10 mouse cellular contexts compared by ENCODE assay signal in genomic region chr4:141257440-141257839, GRCm38 (mm10). TPM values are rescaled to one million over a fixed set of nuclear protein-coding genes. Genes with fewer than 3 reads are reported as not detected.
A peak's percentile ranks its signal among the peaks of the same experiment; 100 is the strongest.
DNase-seq lines count a peak whose midpoint lies in the region; ATAC-seq and TF ChIP-seq lines count a peak whose summit lies in the region.
"Had no signal": no experiment of that assay in that cellular context is flagged by ENCODE, and none has a peak within 500 bp of the region (broad histone marks: within the 10 kb centered on the region; RNA-seq: fewer than 3 reads in every experiment).

No protein-coding gene starts in this region.

- H3K4me1 ChIP-seq in ES-Bruce4 (ENCODE audit: control insufficient read depth, insufficient read depth, low read length) = no peaks in the 10 kb centered on the region
- no peaks in the 10 kb centered on the region for H3K4me1 ChIP-seq in liver, embryonic 14.5 days (replicated peaks; ENCODE audit: control insufficient read depth in 2 of 2, insufficient read depth in 2 of 2, low read length in 1 of 2)

- no peaks in the 10 kb centered on the region for H3K27me3 ChIP-seq in ES-Bruce4 (ENCODE audit: control insufficient read depth, insufficient read depth, low read length, poor library complexity, severe bottlenecking)
- no peaks in the 10 kb centered on the region for H3K27me3 ChIP-seq in liver, embryonic 14.5 days (ENCODE audit: control insufficient read depth, insufficient read depth, low read length)
- H3K27me3 ChIP-seq: embryonic facial prominence, embryonic 12.5 days; lung, embryonic 15.5 days had no signal

- 53% methylated on average over 5 of the region's 5 CpGs for WGBS in liver, embryonic 14.5 days (ENCODE audit: insufficient replicate concordance)

- no peak for DNase-seq in left cerebral cortex, adult 2 months (ENCODE audit: extremely low spot score in 1 of 2, low spot score in 2 of 2)
- DNase-seq in left cerebral cortex, adult 9 months (ENCODE audit: low spot score in 2 of 2) = no peak
- peak; percentile 62 for DNase-seq in A20 (ENCODE audit: low read depth, low spot score)
- DNase-seq in liver, embryonic 14.5 days (ENCODE audit: low read depth in 3 of 3, low spot score in 3 of 3) = no peak
- no peak for DNase-seq in gastrocnemius, postnatal 4 days (ENCODE audit: low spot score in 2 of 2)
- DNase-seq: kidney, adult 8-10 months had no signal

- H3K36me3 ChIP-seq in ES-Bruce4 (ENCODE audit: control insufficient read depth, insufficient read depth, low read length, poor library complexity, severe bottlenecking) = no peaks in the 10 kb centered on the region
- no peaks in the 10 kb centered on the region for H3K36me3 ChIP-seq in liver, embryonic 14.5 days (replicated peaks; ENCODE audit: control insufficient read depth, insufficient read depth, low read depth)

- no peak for TF ChIP-seq POLR2A in ES-Bruce4 (IDR thresholded peaks at IDR 0.05; ENCODE audit: insufficient read depth, low read length)

- no peak for TF ChIP-seq EP300 in ES-Bruce4 (IDR thresholded peaks at IDR 0.05; ENCODE audit: insufficient read depth, low read depth, low read length)
- no peak for TF ChIP-seq EP300 in liver, embryonic 14.5 days (IDR thresholded peaks at IDR 0.05; ENCODE audit: low read depth)

- TF ChIP-seq CTCF in left cerebral cortex, adult 2 months (IDR thresholded peaks at IDR 0.05) = peak; percentile 48
- peak; percentile 63 for TF ChIP-seq CTCF in ES-Bruce4 (IDR thresholded peaks at IDR 0.05; ENCODE audit: low read depth, low read length)
- TF ChIP-seq CTCF in liver, embryonic 14.5 days (IDR thresholded peaks at IDR 0.05; ENCODE audit: low read depth) = peak; percentile 85

- no peaks in the 10 kb centered on the region for H3K9me3 ChIP-seq in ES-Bruce4 (replicated peaks; ENCODE audit: control insufficient read depth, insufficient read depth, low read length, poor library complexity, severe bottlenecking)
- no peaks in the 10 kb centered on the region for H3K9me3 ChIP-seq in liver, embryonic 14.5 days (ENCODE audit: control insufficient read depth, low read length)
- H3K9me3 ChIP-seq: embryonic facial prominence, embryonic 12.5 days; lung, embryonic 15.5 days had no signal

- intact Hi-C loops in left cerebral cortex, adult 2 months (cut with DNase I) = no loop called here

- H3K9ac ChIP-seq in ES-Bruce4 (ENCODE audit: low read depth, poor library complexity, severe bottlenecking) = no peak overlapping the region
- no peak overlapping the region for H3K9ac ChIP-seq in liver, embryonic 14.5 days (replicated peaks)
- H3K9ac ChIP-seq: embryonic facial prominence, embryonic 12.5 days; lung, embryonic 15.5 days had no signal

- ATAC-seq in liver, embryonic 14.5 days (ENCODE audit: insufficient read depth) = no peak
- ATAC-seq in monocyte, adult 5-6 weeks (replicated peaks; ENCODE audit: insufficient number of reproducible peaks, low FRiP score, low TSS enrichment, poor library complexity, severe bottlenecking) = no peak

- no peak overlapping the region for H3K4me3 ChIP-seq in left cerebral cortex, adult 2 months
- no peak overlapping the region for H3K4me3 ChIP-seq in ES-Bruce4 (ENCODE audit: low read depth, low read length)
- no peak overlapping the region for H3K4me3 ChIP-seq in liver, embryonic 14.5 days (ENCODE audit: insufficient read depth in 1 of 2, low read depth in 2 of 2, low read length in 2 of 2)
- H3K4me3 ChIP-seq: embryonic facial prominence, embryonic 12.5 days; lung, embryonic 15.5 days had no signal

- H3K4me2 ChIP-seq in liver, embryonic 14.5 days (ENCODE audit: low read depth) = no peak overlapping the region
- H3K4me2 ChIP-seq: embryonic facial prominence, embryonic 12.5 days; lung, embryonic 15.5 days had no signal

- no peak overlapping the region for H3K27ac ChIP-seq in left cerebral cortex, adult 2 months
- no peak overlapping the region for H3K27ac ChIP-seq in ES-Bruce4 (ENCODE audit: insufficient read depth, low read length)
- no peak overlapping the region for H3K27ac ChIP-seq in liver, embryonic 14.5 days
- H3K27ac ChIP-seq: embryonic facial prominence, embryonic 12.5 days; lung, embryonic 15.5 days had no signal

RNA-seq across cellular contexts. Expression of gene Arhgef19, which starts 18.1 kb away (rescaled TPM):
- 10 to 100 TPM; 17.1 to 18.2 TPM for total RNA-seq in left cerebral cortex, adult 2 months (2021)
- 7.5 and 8.3 TPM in 2 replicates for polyA plus RNA-seq in ES-Bruce4 (2011; ENCODE audit: insufficient read depth, insufficient read length, low read depth, missing spikeins)
- 0.88 and 0.92 TPM in 2 replicates for polyA plus RNA-seq in liver, embryonic 14.5 days (2012; rRNA removed)
- polyA plus RNA-seq in liver, embryonic 14.5 days (2014; fragmentation: Nextera tagmentation; extraction: Ambion mirVana) = 0.57 and 0.72 TPM in 2 replicates
- total RNA-seq in monocyte, adult 5-6 weeks (2017) = not detected in 3 replicates
- 1 to 10 TPM; 3.0 to 4.7 TPM for total RNA-seq in gastrocnemius, postnatal 4 days (2021)

RNA-seq across cellular contexts. Expression of gene Epha2, which starts 43.6 kb away (rescaled TPM):
- 1 to 10 TPM; 1.3 to 1.9 TPM for total RNA-seq in left cerebral cortex, adult 2 months (2021)
- 44.7 and 51.3 TPM in 2 replicates for polyA plus RNA-seq in ES-Bruce4 (2011; ENCODE audit: insufficient read depth, insufficient read length, low read depth, missing spikeins)
- 1.6 TPM in 2 replicates for polyA plus RNA-seq in liver, embryonic 14.5 days (2012; rRNA removed)
- 0.29 and 0.45 TPM in 2 replicates for polyA plus RNA-seq in liver, embryonic 14.5 days (2014; fragmentation: Nextera tagmentation; extraction: Ambion mirVana)
- total RNA-seq in monocyte, adult 5-6 weeks (2017) = not detected in 3 replicates
- total RNA-seq in gastrocnemius, postnatal 4 days (2021) = 1 to 10 TPM; 3.7 to 4.7 TPM

RNA-seq across cellular contexts. Expression of gene Rsg1, which starts 43.7 kb away (rescaled TPM):
- total RNA-seq in left cerebral cortex, adult 2 months (2021) = 1 to 10 TPM; 2.7 to 4.4 TPM
- polyA plus RNA-seq in ES-Bruce4 (2011; ENCODE audit: insufficient read depth, insufficient read length, low read depth, missing spikeins) = 1.6 and 2.8 TPM in 2 replicates
- 0.78 and 0.87 TPM in 2 replicates for polyA plus RNA-seq in liver, embryonic 14.5 days (2012; rRNA removed)
- polyA plus RNA-seq in liver, embryonic 14.5 days (2014; fragmentation: Nextera tagmentation; extraction: Ambion mirVana) = 0.56 and 1.2 TPM in 2 replicates
- 0.38 to 2.7 TPM in 2 of 3 replicates, not detected in the other for total RNA-seq in monocyte, adult 5-6 weeks (2017)
- 1 to 10 TPM; 1.1 to 1.3 TPM for total RNA-seq in gastrocnemius, postnatal 4 days (2021)
